Mouse (Mus musculus): Measurements from ENCODE around the gene Apoh. TPM values are rescaled to one million over a fixed set of nuclear protein-coding genes. Genes with fewer than 3 reads are reported as not detected.

Apoh gene
- polyA plus RNA-seq, 1 experiment, result 0.19 TPM

- TF ChIP-seq CTCF (IDR thresholded peaks at IDR 0.05; ENCODE audit: borderline replicate concordance, extremely low read depth, insufficient read depth, insufficient read length) (no peak), POLR2A (IDR thresholded peaks at IDR 0.05; ENCODE audit: borderline replicate concordance, extremely low read depth, insufficient read depth, insufficient read length, poor library complexity, severe bottlenecking) (no peak)
- peak; percentile 58 for DNase-seq (ENCODE audit: low read depth)
These were observed 41.9 kb downstream of the Apoh start for GRCm38 (mm10) chr11:108384920-108385665.

DNA sequence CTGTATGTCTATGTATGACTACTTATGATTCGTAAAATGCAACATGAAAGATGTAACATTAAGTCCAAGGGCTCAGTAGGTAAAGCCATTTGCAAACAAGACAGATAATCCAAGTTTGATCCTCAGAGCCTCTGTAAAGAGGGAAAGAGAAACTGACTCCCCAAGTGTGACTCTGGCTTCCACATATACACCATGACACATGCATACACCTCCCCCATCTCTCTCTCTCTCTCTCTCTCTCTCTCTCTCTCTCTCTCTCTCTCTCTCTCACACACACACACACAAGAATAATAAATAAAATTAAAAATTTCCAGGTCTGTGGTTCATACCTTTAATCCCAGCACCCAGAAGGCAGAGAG, 42.5 kb downstream of the Apoh start:
- DNase-seq (ENCODE audit: low read depth), result no peak
- TF ChIP-seq CTCF (IDR thresholded peaks at IDR 0.05; ENCODE audit: borderline replicate concordance, extremely low read depth, insufficient read depth, insufficient read length) (no peak), POLR2A (IDR thresholded peaks at IDR 0.05; ENCODE audit: borderline replicate concordance, extremely low read depth, insufficient read depth, insufficient read length, poor library complexity, severe bottlenecking) (no peak)

DNA sequence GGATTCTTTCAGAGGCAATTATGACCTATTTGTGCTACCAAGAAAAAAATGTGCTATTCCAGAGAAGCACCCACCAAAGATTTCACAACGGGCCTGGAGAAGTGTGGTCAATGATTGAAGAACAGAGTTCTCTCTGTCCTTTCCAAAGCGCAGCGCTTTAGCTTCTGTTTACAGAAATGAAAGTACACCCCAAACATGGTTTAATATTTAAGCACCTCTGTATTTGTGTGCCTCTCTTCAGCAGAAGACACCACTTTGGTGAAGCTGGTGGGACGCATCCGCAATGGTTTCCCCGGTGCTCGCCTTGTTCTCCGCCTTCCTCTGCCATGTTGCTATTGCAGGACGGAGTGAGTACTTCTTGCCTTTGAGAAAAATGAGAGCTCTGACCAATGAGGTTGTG, 51.9 kb downstream of the Apoh start:
- DNase-seq (ENCODE audit: low read depth), result no peak
- TF ChIP-seq POLR2A (IDR thresholded peaks at IDR 0.05; ENCODE audit: borderline replicate concordance, extremely low read depth, insufficient read depth, insufficient read length, poor library complexity, severe bottlenecking) (no peak), CTCF (IDR thresholded peaks at IDR 0.05; ENCODE audit: borderline replicate concordance, extremely low read depth, insufficient read depth, insufficient read length) (no peak)

DNA sequence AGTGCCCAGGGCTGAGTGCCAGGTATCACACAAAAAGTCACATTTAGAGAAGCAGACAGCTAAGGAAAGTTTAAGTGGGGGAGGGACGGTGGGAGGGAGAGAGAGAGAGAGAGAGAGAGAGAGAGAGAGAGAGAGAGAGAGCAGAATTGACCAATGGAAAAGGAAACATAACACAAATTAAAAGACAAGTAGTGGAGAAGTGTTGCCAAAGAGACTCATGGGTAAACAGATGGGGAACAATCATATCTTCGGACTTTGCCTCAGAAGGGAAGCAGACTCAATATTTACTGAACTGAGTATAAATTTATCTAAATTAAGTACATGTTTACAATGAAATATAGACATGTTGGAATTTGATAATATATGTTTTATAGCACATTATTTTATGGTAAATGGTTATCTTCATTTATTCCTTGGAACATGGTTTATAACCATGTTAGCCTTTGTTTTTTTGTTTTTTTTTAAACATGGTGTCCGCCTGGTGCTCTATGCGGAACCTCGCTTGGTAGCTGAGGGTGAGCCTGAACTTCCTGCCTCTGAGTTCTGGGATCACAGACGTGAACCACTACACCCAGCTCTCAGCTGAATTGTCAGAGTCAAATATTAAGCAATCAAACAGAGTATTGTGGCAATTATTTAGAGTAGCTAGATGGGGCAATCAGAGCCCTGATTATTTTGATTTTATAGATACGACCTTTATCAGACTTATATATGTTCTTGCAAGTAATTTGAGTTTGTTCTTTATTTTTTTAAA, 53.1 kb downstream of the Apoh start:
- no peak for DNase-seq (ENCODE audit: low read depth)

GRCm38 (mm10) chr11:108409876-108410644, 66.9 kb downstream of the Apoh start:
- DNase-seq (ENCODE audit: low read depth), result peak; percentile 75
- TF ChIP-seq POLR2A (IDR thresholded peaks at IDR 0.05; ENCODE audit: borderline replicate concordance, extremely low read depth, insufficient read depth, insufficient read length, poor library complexity, severe bottlenecking) (no peak), CTCF (IDR thresholded peaks at IDR 0.05; ENCODE audit: borderline replicate concordance, extremely low read depth, insufficient read depth, insufficient read length) (no peak)

More for the DNA sequence above, 53.1 kb downstream of the Apoh start:
- TF ChIP-seq CTCF (IDR thresholded peaks at IDR 0.05; ENCODE audit: borderline replicate concordance, extremely low read depth, insufficient read depth, insufficient read length) (no peak), POLR2A (IDR thresholded peaks at IDR 0.05; ENCODE audit: borderline replicate concordance, extremely low read depth, insufficient read depth, insufficient read length, poor library complexity, severe bottlenecking) (no peak)

GRCm38 (mm10) chr11:108416360-108416759, 73.2 kb downstream of the Apoh start:
- no peak for DNase-seq (ENCODE audit: low read depth)
- TF ChIP-seq CTCF (IDR thresholded peaks at IDR 0.05; ENCODE audit: borderline replicate concordance, extremely low read depth, insufficient read depth, insufficient read length) (no peak), POLR2A (IDR thresholded peaks at IDR 0.05; ENCODE audit: borderline replicate concordance, extremely low read depth, insufficient read depth, insufficient read length, poor library complexity, severe bottlenecking) (no peak)

- peak; percentile 85 for DNase-seq (ENCODE audit: low read depth)
- TF ChIP-seq CTCF (IDR thresholded peaks at IDR 0.05; ENCODE audit: borderline replicate concordance, extremely low read depth, insufficient read depth, insufficient read length), result peak; percentile 25; the same call in 1 of the 2 replicates
- TF ChIP-seq POLR2A (IDR thresholded peaks at IDR 0.05; ENCODE audit: borderline replicate concordance, extremely low read depth, insufficient read depth, insufficient read length, poor library complexity, severe bottlenecking), result no peak
These were observed 75.4 kb downstream of the Apoh start for GRCm38 (mm10) chr11:108418540-108418939.

DNA sequence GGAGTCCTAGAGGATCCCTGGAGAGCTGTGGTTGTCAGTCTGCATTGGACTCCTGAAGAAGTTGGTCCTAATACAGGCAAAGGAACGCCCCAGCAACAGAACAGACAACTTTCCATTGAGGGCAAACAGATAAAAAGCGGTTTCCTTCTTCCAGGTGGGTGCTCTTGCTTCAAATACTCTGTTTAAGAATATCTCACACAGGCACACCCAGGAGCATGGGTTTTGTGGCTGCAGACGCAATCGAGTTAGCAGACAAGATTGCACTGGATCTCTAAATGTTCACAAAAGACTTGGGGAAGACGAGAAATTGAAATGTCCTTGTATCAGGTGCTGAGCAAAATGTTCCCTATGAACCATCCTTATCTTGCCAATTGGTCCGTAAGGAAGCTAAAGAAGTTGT, 76.1 kb downstream of the Apoh start:
- no peak for TF ChIP-seq CTCF (IDR thresholded peaks at IDR 0.05; ENCODE audit: borderline replicate concordance, extremely low read depth, insufficient read depth, insufficient read length)
- no peak for TF ChIP-seq POLR2A (IDR thresholded peaks at IDR 0.05; ENCODE audit: borderline replicate concordance, extremely low read depth, insufficient read depth, insufficient read length, poor library complexity, severe bottlenecking)
- no peak for DNase-seq (ENCODE audit: low read depth)

DNA sequence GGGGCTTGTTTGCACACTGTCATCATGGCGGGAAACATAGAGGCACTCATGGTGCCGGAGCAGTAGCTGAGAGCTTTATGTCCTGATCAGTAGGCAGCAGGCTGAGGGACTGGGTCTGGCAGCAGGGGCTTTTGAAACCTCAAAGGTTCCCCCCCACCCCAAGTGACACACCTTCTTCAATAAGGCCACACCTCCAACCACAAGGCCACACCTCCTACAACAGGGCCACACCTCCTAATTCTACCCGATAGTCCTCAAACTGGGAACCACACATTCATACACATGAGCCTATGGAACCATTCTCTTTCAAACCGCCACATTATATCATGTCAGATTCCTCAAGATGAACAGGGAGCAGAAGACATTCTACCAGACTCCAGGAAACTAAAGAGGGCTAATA, 77.6 kb downstream of the Apoh start:
- TF ChIP-seq POLR2A (IDR thresholded peaks at IDR 0.05; ENCODE audit: borderline replicate concordance, extremely low read depth, insufficient read depth, insufficient read length, poor library complexity, severe bottlenecking) (no peak), CTCF (IDR thresholded peaks at IDR 0.05; ENCODE audit: borderline replicate concordance, extremely low read depth, insufficient read depth, insufficient read length) (no peak)

GRCm38 (mm10) chr11:108423221-108423620, 80.1 kb downstream of the Apoh start:
- DNase-seq (ENCODE audit: low read depth), result peak; percentile 36
- no peak for TF ChIP-seq CTCF (IDR thresholded peaks at IDR 0.05; ENCODE audit: borderline replicate concordance, extremely low read depth, insufficient read depth, insufficient read length)
- TF ChIP-seq POLR2A (IDR thresholded peaks at IDR 0.05; ENCODE audit: borderline replicate concordance, extremely low read depth, insufficient read depth, insufficient read length, poor library complexity, severe bottlenecking), result no peak

More for the DNA sequence above, 77.6 kb downstream of the Apoh start:
- DNase-seq (ENCODE audit: low read depth), result no peak

DNA sequence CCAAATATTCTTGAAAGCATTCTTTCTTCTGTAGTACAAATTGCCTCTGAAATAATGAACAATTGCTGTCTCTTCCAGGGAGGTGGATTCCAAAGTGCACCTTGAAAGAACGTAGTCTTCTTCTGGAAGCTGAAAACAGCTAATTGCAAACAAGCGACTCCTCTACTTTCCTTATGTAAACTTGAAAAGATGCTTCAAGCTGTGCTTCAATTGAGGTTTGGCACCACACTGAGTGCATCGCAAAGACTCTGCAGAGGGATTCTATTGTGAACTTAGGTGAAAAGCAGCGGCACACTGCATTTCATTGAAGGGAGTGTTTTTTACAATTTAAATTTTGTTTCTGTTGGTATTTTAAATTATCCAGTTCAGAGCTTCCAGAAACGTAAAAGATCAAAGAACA, 81.0 kb downstream of the Apoh start:
- TF ChIP-seq POLR2A (IDR thresholded peaks at IDR 0.05; ENCODE audit: borderline replicate concordance, extremely low read depth, insufficient read depth, insufficient read length, poor library complexity, severe bottlenecking) (no peak), CTCF (IDR thresholded peaks at IDR 0.05; ENCODE audit: borderline replicate concordance, extremely low read depth, insufficient read depth, insufficient read length) (no peak)
- DNase-seq (ENCODE audit: low read depth), result peak; percentile 78
